Mouse (Mus musculus): ENCODE measurements around the gene Gli3.

The Gli3 gene

DNA sequence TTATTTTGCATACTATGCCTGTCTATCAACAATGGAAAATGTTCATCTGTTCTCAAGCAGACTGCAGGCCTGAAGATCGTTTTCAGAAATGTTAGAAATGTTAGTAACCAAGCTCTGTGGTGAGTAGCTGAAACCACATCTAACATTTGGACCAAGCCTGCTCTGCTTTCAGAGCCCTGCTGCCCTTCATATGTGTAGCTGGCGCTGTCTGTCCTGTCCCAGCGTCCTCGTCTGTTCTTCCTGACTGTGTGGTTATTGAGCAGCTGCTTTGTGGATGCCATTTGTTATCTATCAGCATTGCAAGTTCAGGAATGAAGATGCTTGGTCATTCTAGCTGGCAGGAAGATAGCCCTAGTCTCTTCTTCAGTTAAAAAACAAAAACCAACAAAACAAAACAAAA, 35.3 kb downstream of the Gli3 start:
- DNase-seq, result no peak

DNA sequence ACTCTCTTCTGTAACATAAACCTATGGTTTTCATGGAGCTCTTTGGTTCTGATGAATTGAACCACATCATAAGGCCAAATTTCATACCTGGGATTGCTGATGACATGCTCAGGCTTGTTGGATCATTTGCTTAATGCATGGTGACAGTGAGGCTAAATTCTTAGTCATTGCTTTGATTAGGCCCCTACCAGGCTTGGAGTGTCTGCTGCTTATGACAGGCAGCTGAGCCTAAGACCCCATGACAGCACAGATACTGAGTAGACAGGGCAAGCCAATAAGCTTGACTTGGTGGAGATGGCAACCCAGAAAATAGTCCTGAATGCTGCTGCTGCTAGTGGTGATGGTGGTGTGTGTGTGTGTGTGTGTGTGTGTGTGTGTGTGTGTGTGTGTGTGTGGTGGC, 47.9 kb downstream of the Gli3 start:
- DNase-seq, result no peak

DNA sequence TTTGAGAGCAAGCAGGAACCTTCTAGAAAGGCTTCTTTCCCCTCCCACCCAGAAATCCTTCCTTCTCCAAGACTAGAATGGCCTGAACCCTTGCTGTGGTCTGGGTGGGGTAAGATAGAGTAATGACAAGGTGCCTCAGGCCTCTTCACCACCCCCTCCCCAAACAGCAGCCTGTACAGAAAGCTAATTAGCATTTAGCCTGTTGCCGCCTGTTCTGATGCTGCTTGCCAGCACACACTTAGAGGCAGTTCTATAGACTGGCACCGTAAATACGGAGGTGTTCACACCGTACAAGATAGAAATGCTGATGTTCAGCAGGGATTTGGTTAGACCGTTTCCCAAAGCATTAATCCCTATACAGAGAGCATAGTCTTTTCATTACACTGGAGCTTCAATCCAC, 50.1 kb downstream of the Gli3 start:
- DNase-seq, result no peak

DNA sequence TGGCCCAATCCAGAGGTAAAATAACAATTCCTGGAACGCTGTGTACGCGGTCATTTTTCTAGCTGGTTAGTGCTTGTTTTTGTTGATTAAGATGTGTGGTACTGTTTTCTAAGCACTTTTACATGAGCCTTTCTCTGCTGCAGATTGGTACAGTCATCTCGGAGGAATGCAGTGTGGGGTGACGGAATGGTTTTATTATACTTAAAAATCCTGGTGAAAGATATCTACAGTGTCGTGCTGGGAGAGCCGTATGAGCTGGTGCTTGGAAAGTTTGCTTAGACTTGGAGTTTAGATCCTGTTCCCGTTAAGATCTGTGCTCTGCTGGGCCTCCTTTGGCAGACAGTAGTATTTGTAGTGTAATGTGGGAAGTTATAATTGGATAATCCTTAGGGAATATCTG, 51.0 kb downstream of the Gli3 start:
- DNase-seq, result no peak

DNA sequence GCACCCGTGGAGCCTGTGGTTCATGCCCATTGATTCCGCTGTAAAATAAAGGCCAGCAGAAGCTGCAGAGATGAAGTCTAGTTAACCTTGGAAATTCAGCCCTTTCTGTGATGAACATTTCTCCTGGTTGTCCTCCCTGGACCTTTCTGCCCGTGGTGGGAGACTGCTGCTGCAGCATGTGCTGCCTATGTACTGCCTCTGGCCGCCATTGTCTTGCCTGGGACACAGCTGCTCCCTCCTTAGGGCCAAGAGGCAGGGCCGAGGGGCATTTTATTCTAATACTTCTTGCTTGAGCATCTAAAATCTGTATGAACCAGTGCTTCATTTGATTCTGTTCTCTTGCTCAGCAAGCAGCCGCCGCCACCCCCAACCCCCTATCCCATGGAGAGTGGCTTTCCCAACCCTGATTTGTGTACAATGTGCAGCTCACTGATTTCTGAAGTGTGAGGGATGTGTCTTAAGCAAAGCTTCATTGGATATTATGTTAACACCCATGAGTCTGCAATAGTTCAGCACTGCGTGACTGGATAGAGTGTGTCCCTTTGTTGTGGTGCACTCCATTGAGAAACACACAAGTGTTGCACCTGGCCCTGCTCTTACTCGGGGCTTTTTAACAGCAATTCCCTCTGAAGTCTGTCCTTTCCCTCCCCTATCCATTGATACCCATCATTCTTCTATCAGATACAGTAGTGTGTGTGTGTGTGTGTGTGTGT, 54.2 kb downstream of the Gli3 start:
- no peak for DNase-seq

DNA sequence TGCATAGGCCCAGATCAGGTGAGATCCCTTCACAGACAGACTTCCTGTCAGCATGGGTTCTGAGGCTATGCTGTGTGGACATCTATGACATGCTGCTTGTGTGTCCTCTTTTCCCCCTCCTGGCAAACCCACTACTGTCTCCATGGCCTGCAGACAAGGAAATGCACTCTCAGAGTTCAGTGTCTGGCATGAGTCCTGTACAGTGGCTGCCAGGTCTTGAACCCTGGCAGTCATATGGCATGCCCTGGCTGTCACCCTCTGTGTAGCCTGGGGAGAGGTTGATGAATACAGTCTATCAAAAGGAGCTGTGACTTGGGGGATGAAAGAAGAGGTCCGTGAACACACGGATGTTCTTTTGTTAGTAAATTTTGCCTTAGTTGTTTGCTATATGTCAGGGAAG, 57.3 kb downstream of the Gli3 start:
- no peak for DNase-seq

DNA sequence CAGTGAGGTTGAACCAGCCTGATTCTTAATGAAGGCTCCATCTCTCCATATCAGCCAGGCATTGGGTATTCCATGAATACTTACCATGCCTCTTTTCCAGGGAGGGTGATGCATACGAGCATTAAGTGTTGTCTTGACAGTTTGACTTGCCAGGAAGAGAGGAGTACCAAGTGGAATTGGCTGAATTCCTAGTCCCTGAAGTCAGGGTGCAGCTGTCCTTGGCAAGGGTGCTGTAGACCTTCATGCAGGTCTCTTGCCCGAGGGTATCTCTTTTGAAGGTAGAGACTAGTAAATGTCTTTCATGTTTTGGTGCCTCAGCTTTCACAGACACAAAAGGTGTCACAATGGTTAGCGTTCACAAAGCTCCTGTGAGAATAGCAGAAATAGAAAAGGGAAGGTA, 59.1 kb downstream of the Gli3 start:
- no peak for DNase-seq

DNA sequence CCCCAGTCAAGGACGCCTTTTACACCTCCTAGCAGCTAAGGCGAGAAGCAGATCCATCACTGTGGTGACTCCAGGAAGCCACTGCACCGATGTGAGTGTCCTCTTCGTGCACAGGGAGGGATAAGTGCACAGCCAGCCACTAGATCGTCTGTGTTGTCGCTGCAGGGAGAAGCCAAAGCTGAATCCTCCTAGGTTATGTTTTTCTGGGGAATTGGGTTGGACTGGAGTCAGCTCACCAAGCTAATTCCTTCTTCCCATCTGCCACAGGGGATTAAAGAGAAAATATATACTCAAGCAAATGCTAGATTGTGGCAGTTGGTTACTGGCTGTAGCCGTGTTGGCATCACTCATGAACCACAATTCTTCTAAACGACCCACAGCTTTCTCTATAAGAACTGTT, 61.2 kb downstream of the Gli3 start:
- DNase-seq, result no peak

DNA sequence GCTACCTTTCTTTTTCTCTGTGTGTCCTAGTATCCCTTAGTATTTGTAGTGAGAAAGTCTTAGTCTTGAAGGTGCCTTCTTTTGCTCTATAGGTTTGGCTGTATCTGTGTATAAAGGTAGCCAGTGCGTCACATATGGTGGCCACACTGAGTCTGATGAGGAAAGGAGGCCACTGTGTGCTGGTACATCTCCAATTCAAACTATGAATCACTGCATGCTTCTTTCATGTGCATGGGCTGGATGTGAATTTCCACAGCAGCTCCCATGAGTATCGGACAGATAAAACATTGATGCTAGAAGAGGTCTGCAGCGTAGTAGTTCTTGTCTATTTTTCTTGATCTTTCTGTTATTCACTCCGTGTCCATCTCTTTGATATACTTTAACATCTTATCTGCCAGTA, 63.7 kb downstream of the Gli3 start:
- DNase-seq, result no peak

DNA sequence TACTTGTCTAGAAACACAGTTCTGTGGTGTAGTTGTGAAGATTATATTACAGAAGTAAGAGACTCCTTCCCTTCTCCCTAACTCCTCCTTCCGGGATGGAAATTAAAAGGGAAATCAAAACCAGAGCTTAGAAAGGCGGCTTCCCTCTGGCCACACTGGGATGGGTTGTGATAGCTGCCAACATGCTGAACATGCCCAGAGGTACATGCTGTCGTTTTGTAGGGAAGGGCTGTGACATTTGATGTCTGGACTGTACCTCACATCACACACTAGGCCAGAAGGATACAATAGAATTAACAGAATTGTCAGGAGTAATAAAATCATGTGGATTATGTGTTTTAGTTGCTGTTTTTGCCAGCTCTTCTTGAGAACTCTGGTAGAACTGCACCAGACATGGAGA, 68.5 kb downstream of the Gli3 start:
- DNase-seq, result no peak

DNA sequence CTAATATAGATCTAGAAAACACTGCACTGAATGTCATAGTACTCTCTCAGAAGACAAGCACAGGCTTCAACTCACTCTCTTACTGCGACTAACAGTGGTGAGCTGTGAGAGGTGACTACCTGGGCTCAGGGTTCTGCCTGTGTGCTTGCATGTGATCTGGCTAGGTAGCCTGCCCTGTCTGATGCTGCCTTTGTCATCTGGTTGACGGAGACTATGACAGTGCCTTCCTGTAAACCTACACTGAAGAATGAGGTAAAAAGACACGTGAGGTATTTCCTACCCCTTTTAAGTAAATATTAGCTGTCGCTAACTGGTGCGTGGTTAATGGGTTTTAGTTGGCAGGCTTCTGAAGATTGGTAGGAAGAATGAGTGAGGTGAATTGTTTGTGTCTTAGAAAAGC, 74.2 kb downstream of the Gli3 start:
- DNase-seq, result no peak

DNA sequence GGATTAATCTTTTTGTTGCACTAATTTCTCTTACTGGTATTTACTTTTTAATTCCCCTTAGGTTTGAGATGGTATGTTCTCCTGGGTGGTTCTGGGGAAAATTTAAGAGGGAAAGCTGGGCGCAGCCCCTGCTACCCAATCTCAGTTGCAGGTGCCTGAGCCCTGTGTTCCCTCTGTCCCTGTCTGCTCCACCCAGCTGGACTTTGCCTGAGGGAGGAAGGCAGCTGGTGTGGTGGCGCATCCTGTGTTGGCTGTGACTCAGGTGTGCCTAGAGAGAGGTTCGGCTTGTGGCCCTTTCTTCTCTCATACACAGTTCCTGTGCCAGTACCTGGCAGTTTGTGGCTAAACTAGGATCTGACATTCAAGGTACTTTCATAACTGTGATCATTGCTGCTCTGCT, 74.6 kb downstream of the Gli3 start:
- no peak for DNase-seq

DNA sequence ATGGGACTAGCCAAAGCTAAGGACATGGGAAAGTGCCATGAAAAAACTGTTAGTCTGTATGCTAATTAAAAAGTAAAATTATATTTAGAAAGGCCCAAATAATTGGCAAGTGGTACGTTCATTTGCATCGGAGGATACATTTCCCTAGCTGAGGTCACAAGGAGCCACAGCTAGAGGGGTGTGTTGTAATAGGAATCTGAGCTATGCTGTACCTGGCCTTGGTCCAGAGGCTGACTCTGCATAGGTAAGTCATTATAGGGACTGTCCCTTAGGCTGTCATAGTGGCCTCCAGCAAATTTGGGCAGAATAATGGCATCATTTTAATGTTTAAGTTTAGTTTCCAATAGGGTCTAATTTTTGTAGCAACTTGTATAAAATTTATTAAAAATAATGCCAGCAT, 75.4 kb downstream of the Gli3 start:
- DNase-seq, result peak; percentile 48

DNA sequence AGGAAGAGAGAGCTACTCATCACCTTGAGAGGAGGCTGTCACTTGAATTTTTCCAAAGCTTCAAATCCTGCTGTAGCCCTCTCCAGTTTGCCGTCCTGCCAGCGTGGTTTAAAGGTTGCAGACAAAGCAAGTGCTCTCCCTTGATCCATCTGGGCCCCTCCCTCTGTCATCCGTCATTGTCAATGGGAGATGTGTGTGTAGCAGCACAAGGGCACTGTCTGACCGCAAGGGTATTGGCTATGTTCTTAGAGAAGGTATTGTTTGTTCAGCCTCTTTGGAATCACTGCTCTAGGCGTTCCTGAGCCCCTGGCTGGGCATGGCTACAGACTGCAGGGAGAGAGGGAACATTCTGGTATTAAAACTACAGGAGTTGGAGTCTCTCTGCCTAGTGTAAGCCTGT, 79.0 kb downstream of the Gli3 start:
- no peak for DNase-seq

DNA sequence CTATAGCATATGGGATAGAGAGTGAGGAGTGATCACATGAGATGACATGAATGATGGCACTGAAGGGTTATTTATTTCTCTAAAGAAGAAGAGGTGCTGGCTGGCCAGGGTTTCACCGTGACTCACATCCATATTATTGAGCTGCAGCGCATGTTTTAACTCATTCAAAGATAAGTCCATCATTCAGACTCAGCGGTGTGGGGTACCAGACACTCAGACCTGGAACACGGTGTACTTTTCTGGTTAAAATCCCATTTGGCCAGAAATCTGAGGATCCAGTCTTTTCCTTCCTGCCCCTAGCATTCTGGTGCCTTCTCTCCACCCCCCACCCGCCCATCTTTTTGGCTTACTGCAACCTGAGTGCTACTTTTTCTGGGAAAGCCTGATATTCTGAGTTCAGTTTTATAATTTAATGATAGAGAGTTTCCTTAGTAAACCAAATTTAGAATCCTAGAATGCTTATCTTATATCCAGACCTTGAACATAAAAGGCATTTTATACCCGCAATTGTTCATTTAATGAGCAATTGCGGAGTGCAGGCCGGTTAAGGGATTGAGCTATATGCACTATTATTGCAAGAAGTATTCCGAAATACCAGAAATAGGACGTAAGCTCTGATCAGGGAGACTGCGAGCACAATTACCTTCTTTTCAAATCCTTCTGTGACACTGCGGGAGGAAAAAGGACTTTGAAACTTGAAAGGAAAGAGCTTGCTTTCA, 80.3 kb downstream of the Gli3 start:
- DNase-seq, result no peak

DNA sequence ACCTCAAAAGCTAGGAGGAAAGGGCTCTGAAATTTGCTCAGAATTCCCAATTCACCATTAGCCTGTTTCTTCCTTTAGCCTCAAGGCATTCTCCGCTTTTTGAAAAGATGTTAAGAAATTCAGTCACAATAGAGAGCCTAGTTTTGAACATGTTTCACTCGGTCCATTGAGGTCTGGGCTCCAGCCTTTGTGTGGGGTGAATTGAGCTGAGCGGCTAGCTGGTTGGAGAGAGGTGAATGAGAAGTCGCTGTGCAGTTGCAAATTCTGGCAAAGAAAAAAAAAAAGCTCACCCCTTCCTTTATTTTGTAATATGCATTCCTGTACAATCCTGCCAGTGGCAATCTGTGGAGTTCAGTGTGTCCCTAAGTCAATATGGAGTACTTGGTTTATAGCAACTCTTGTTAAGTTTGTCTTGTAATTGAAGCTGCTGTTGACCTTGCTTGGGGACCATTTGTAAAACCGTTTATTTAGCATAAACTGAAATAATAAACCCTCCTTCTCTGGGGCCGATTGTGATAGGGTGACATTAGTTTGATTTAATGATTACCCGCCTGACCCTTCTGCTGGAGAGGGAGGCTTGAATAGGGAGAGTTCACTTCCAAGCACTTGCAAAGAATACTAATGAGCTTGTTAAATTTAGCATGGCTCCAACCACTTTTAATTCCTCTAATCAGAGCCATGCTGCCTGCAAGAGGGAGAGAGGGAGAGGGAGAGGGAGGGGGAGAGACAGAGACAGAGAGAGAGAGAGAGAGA, 81.0 kb downstream of the Gli3 start:
- no peak for DNase-seq

DNA sequence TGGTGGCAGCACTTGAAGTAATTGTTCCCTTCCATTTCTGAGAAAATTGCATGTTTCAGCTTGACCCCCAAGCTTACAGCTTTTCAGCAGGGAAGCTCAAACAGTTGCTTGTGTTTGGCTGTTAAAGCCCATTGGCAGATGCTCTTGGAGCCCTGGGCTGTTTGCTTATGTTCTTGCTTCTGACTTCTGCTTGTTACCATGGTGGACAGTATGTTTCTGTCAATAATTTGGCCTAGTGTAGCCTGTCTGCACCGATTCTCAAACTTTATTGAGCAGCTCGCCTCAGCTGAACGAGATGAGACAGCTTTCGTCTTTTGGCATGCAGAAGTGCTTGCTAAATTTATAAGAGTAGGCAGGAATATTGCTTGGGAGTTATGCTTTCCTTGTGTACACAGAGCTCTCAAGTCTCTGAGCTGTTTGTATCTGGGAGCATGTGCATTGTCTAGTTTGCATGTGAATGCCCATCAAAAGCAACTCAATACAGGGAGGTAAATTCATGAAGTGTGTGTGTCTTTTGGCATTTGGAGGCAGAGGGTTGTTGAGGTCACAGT, 82.4 kb downstream of the Gli3 start:
- no peak for DNase-seq

DNA sequence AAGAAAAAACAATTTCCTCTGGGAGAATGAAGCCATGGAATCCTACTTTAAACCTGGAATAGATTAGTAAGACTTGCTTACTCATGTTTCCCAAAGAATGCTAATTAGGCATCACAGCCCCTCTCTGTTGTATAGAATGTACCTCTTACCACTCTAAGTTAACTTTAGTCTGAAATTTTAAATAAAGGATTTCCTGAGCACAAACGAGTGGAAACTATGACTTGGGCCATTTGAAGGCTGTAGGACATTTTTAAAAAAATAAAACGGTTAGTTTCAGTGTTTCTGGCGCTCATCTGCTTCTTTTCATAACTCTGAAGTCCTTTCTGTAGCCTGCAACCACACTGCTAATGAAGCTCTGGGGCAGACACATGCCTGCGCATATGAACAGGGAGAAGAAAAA, 83.2 kb downstream of the Gli3 start:
- no peak for DNase-seq

DNA sequence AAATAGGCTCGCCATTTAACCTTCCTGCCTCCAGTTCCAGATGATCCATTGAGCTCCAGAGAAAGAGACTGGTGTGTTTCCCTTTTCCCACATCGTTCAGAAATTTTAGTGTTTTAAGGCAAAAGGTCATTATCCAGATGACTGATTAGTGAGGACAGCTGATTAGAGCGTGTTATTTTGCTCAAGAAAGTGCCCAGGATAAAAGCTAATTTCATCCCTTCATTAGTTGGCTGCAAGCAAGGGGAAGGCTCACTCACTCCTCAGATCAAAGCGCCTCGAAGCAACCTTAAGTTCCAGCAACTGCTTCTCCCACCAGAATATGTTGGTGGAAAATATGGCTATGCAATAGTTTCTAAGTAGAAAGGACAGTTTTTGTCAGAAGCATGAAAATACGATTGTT, 86.4 kb downstream of the Gli3 start:
- DNase-seq, result no peak

DNA sequence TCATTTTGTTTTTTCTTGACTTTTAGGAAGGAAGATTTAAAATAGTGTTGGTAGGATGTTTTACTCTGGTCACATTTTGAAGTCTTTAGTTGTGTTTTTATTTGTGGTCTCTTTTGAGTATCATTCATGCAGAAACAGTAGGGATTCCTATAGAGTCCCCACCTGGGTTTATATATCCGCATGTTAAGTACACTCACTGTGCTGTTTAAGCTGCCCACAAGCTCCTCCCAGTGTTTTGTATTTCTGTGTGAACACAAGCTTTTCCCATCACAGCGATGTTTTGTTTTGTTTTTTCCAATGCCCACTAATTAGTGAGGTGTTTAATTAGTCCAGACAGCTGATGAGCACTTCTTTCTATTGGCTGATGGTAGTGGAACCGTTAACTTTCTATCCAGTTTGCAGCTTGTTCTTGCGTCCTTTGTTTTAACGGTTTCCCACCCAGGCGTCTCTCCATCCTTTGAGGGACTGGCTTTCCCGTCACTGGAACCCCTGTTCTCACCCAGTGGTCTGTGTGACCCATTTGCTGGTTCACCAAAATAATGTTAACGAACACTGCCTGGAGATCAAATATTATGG, 87.1 kb downstream of the Gli3 start:
- DNase-seq, result no peak

DNA sequence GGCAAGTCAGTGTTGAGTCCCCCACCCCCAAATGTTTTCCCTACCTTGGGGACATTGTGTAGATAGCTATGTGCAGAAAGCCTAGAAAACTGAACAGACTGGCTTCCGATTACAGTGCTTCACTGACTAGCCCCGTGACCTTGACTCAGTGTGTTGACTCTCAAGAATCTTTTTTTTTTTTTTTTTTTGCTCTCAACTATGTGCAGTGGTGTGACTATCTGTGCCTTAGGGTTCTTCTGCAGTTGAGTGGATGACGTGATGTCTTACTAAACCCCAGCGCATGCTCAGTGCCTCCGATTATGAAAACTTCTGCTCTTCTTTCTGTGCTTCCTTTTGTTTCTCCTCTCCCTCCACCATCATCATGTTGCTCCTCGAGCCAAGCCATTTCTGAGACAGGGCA, 87.7 kb downstream of the Gli3 start:
- no peak for DNase-seq

DNA sequence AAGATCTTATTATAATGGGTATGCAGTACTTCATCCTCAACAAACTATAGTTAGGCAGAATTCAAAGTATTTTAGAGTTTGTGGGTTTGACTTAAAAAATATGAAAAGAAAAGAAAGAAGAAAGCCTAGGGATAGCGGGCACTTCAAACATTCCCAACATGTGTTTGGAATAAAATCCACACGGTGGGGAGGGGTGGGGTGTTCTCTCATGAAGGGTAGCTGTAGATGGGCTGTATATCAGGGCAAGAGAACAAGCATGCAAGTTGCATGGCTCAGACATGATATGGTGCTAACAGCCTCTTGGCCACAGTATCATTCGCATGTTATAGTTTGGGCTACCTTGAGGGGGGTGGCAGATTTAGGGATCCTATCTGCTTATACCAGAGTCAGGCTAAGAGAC, 89.0 kb downstream of the Gli3 start:
- no peak for DNase-seq

DNA sequence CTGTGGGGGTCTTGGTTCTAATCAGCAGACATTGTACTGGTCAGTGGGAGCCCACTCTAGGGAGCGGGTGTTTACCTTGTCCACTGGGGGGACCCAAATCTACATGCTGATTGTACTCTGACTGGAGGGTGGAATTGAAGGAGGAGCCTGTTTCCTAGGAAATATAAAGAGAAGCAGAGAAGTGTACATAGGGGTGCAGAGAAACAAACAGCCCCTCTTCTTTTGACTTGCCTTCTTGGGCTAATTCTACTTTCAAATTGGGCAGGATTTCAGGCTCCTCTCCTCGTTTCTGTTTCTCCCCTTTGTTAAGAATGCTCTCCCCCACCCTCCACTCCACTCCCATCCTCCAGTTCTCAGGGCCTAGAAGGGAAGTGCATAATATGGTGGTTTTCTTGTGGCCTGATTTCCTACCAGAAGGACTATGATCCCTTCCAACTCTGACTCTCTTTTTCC, 93.6 kb downstream of the Gli3 start:
- DNase-seq, result peak; percentile 11

DNA sequence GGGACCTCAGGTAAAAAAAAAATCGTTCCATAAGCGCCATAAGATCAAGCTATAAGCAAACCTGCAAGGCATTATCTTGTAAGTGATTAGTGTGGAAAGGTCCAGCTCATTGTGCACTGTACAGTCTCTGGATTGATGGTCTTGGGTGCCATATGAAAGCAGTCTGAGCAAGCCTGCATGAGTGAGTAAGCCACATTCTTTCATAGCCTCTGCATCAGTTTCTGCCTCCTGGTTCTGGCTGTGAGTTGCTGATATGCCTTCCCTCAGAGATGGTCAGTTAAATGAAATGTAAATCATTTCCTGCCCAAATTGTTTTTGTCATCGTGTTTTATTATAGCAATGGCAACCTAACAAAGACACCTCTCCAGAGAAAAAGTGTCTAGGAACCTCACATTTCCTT, 98.4 kb downstream of the Gli3 start:
- DNase-seq, result no peak
